Mouse (Mus musculus) spleen, adult 2 months (tissue): ENCODE data around the gene Lrba.

Experiments
- CTCF ChIP-seq: fragments of 200-500 bp; IDR thresholded peaks from 2 replicates; pipeline ENCODE4 v1.5.1; 2011; ENCODE audit warnings: mild to moderate bottlenecking, inconsistent platforms; ENCODE audit not compliant: insufficient read depth, insufficient read length, insufficient replicate concordance; ENCODE audit errors: extremely low read depth
- POLR2A ChIP-seq: fragments of 200-500 bp; IDR thresholded peaks from 2 replicates; pipeline ENCODE4 v1.6.1; 2011; ENCODE audit warnings: low read depth, low read length, inconsistent platforms

- TF ChIP-seq CTCF (no peak), POLR2A (no peak)
Measured at GRCm38 (mm10) chr3:86371466-86371865, 147.0 kb downstream of the Lrba start.
